Mouse (Mus musculus) frontal cortex, postnatal 36 days (tissue): ENCODE results near the gene Ugt1a6b.

Experiments
- DNase-seq, 2 experiments: peaks; one replicate each; pipeline ENCODE4 v3.0.0; 2022; ENCODE audit warnings: low spot score in 2 of 2

Gene Ugt1a6b

DNA sequence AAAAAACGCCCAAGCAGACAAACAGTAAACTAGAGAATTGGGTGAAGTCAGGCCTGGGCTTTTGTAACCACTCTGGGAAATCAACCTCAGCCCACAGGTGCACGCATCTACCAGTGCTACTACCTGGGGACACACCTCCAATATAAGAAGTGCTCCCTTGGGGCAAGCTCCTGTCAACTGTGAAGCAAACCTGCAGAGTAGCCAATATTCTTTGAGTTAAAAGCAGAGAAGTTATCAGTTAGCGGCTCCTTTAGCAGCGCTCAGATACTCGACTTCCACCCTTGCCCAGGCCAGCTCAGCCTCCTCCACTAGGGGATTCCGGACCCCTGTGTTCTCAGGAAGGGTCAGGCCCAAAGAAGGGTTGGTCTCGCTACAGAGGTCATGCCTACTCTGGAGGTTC lies 158.7 kb downstream of the Ugt1a6b start:
- DNase-seq, result no peak

DNA sequence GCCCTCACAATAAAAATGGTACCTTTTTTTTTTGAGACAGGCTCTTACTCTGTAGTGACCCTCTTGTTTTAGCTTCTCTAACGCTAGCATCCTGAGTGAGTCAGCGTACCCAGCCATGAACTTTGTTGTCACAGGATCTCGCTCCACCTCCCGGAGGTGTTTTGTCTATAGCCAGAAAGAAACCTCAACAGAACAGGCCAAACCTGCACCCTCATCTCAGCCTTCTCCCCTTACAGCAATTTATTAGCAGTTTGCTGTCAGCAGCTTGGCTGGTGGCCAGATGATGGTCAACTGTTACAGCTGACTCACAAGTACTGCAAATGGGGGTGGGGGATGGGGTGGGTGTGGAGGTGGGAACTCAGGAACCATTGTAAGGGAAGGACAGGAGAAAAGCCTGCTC lies 159.2 kb downstream of the Ugt1a6b start:
- no peak for DNase-seq

DNA sequence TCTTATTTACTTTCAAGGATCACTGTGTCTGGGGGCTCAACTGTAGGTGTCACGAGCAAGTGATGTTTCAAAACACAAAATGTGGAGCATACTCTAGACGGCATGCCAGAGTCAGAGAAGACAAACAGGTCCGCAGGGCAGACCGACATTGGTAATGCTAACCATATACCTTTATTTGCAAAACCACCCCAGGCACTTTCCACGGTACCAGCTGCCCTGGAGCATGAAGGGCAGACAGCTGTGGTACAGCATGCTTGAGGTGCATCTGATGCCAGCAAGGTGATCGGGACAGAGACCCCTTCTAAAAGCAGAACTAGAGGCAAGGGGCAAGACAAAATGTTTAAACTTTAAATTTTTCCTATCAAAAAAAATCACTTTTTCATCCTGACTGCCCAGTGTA lies 159.9 kb downstream of the Ugt1a6b start:
- no peak for DNase-seq

DNA sequence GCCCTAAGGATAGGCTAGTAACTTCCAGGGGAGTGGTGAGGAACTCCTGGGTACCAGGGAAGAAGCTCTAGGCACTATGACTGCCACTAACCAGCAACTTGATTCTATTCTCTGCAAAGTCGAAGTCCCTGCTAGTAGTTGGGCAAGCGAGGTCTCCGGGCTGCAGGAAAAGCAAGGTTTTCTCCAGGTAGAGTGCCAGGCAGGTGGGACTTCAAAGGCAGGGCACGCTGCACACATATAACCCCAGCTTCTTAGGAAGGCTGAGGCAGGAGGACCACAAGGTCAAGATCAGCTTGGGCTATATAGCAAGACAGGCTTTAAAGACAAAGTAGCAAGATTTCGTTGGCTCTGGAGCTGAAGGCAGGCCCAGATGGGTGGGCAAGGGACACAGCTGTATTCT lies 160.7 kb downstream of the Ugt1a6b start:
- DNase-seq, result no peak

DNA sequence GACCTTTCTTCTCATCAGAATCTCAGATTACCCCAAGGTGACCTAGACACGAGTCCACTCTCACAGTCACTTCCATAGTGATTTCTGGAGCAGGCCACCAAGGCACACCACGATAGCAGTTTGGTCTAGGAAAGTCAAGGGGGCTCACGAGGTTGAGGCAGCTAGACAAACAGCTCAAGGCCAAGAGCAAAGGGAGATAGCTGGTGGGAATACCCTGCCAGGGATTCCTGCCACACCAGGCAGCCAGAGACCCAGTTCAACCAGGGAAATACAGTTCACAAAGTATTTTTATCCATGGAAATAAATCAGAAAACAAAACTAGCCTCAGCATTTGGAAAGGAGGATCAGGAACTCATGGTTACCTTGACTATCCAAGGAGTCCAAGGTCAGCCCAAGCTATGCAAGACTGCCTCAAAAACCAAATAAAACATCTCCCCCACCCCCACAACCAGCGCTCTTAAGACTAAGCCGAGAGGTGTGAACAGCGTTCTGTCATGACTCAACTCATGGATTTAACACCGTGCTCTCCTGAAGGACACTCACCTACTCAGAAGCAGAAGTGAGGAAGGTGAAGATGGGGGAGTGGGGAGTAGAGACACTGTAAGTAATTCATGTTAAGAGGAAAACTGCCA lies 161.3 kb downstream of the Ugt1a6b start:
- no peak for DNase-seq

DNA sequence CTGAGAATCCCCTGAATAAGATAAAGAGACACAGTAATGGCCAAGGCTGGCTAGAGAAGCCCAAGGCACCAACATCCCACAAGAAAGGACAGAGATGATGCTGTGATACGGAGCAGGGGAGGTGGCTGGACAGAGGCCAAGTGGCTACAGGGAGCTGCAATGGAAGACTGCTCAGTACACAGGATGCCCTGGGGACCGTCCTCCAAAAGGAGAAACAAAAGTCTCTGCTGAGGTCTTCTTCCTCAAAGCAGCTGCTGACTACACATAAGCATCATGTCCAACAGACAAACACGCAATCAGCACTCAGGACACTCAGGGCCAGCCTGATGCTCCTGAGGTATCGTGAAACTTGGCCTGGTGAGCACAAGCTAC lies 161.8 kb downstream of the Ugt1a6b start:
- DNase-seq, result no peak

DNA sequence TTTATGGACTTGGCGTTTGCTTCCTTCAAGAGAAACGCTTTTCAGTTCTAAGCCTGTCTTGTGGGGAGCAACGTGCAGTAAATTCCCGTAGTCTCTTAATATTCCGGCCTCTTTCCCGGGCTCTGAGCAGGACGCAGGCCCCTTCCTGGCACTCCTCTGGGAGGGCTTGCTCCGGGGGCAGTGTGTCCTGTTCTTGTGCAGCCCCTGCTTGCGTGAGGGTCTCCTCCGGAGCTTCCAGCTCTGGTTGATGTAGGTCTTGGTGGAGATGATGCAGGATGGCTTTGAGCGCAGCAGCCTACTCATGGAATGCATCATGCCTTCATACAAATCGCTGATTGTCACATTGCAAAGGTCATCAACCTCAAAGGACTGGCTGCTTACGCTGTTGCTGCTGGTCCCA lies 163.1 kb downstream of the Ugt1a6b start:
- DNase-seq, result no peak

DNA sequence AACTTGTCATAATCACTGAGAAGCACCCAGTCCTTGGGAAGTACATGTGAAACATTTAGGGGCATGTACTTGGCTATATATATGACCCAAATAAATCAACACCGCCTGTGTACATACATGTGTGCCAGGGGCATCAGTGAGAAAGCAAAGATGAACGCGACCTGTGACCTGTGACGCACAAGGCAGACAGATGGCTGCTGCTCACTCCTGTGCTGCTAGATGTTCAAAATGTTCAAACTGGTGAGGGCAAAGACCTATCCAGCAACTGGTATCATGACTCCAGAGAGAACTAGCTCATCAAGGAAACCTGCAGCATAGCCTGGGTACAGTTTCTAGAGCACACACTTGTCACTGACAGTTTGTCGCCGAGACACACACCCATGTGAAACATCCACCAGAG lies 164.4 kb downstream of the Ugt1a6b start:
- DNase-seq, result no peak

DNA sequence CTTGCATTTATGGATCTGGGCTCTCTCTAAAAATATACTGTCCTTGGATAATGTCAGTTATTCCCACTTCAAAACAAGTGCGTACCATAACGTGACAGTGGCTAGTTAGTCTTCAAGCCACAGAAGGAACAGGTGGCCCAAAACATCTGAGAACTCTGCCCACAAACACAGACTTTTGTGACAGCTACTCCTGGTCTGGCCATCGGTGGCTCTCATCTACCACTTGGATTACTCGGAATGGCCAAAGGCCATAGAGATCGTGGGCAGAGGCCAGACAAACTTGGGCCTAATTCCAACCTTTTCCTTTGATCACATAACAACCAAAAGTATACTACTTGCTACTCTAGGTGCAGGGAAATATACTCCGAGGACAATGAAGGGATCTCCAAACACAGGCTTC lies 165.0 kb downstream of the Ugt1a6b start:
- no peak for DNase-seq
